ENCODE assay signal across 7 mouse cellular contexts in the genomic region with DNA sequence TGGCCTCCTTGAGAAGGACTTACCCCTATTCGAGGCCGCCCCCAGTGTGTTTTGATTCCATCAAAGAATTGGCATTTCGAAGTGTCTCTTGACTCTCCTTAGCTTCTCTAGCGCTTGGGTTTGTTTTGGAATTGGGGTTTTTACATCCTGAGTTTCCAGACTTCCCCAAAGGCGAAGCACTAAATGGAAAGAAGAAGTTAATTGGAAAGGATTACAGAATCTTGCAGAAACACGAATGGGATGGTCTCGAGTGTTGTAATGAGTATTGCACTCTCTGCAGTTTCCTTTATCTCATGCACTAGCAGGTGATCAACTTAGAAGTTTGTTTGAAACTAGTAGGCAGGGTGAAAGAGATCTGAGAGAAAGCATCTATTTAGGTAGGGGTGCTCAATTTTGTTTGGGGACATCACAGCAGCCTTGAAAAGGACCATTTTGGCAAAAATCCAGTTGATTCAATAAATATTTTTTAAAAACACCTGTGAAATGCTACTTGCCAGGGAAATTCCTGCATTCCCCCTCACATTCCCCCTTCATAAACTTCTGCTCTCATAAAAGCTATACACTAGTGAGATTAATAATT. TPM values are rescaled to one million over a fixed set of nuclear protein-coding genes. Genes with fewer than 3 reads are reported as not detected.
DNase-seq lines count a peak whose midpoint lies in the region; ATAC-seq and TF ChIP-seq lines count a peak whose summit lies in the region.

No protein-coding gene starts in this region.

- H3K36me3 ChIP-seq in C2C12 (ENCODE audit: control insufficient read depth, insufficient read depth) (peaks cover 8% of the 10 kb centered on the region), E14TG2a.4 (ENCODE audit: insufficient read depth, low read length) (peaks cover 6% of the 10 kb centered on the region; the same call in 1 of the 2 replicates)
- no peaks in the 10 kb centered on the region for H3K36me3 ChIP-seq in forebrain, embryonic 16.5 days (ENCODE audit: control insufficient read depth, insufficient read depth)
- no peaks in the 10 kb centered on the region for H3K36me3 ChIP-seq in liver, embryonic 16.5 days (ENCODE audit: control insufficient read depth, insufficient read depth)

- peak overlapping the region; percentile 95 for H3K9ac ChIP-seq in forebrain, embryonic 16.5 days (replicated peaks; ENCODE audit: low read depth, low read length)
- H3K9ac ChIP-seq in liver, embryonic 16.5 days (ENCODE audit: low read depth, low read length) = peak overlapping the region; percentile 96

- no peak for DNase-seq in right cerebral cortex, adult 18-20 months
- DNase-seq in frontal cortex, postnatal 36 days (ENCODE audit: low spot score in 2 of 2) = no peak
- no peak for DNase-seq in adrenal gland, postnatal 36 days

- TF ChIP-seq CTCF in C2C12 (IDR thresholded peaks at IDR 0.05; ENCODE audit: control insufficient read depth, insufficient read depth, insufficient read length) (no peak), E14TG2a.4 (conservative IDR thresholded peaks at IDR 0.05; ENCODE audit: low read length) (no peak)

- no peak for ATAC-seq in forebrain, embryonic 16.5 days
- ATAC-seq in liver, embryonic 16.5 days (ENCODE audit: low read depth) = no peak

- H3K27me3 ChIP-seq in C2C12 (ENCODE audit: control insufficient read depth, insufficient read depth, insufficient read length) = no peaks in the 10 kb centered on the region
- H3K27me3 ChIP-seq in E14TG2a.4 (ENCODE audit: insufficient read depth, low read length) = no peaks in the 10 kb centered on the region
- H3K27me3 ChIP-seq in forebrain, embryonic 16.5 days (replicated peaks; ENCODE audit: control insufficient read depth, insufficient read depth, low read length) = no peaks in the 10 kb centered on the region
- no peaks in the 10 kb centered on the region for H3K27me3 ChIP-seq in liver, embryonic 16.5 days (ENCODE audit: control insufficient read depth, insufficient read depth, low read depth, low read length)

- H3K27ac ChIP-seq in forebrain, embryonic 16.5 days (ENCODE audit: low read length) = peak overlapping the region; percentile 97
- peak overlapping the region; percentile 87 for H3K27ac ChIP-seq in liver, embryonic 16.5 days (ENCODE audit: low read length)

- peak overlapping the region; percentile 67 for H3K4me2 ChIP-seq in forebrain, embryonic 16.5 days (ENCODE audit: low read length)
- H3K4me2 ChIP-seq in liver, embryonic 16.5 days (ENCODE audit: low read depth, low read length) = peak overlapping the region; percentile 72

- H3K4me3 ChIP-seq in C2C12 (ENCODE audit: insufficient read depth, poor library complexity, severe bottlenecking) (peak overlapping the region; percentile 74), E14TG2a.4 (replicated peaks; ENCODE audit: low read length) (peak overlapping the region; percentile 94)
- H3K4me3 ChIP-seq in forebrain, embryonic 16.5 days (replicated peaks; ENCODE audit: low read length) = peak overlapping the region; percentile 87
- peak overlapping the region; percentile 76 for H3K4me3 ChIP-seq in liver, embryonic 16.5 days (ENCODE audit: low read depth, low read length)

- H3K79me3 ChIP-seq in C2C12 (ENCODE audit: low read depth) = peaks cover 66% of the 10 kb centered on the region

- WGBS in forebrain, embryonic 16.5 days = 0% methylated on average over 7 of the region's 7 CpGs
- 0% methylated on average over 7 of the region's 7 CpGs for WGBS in liver, embryonic 16.5 days (ENCODE audit: insufficient replicate concordance)

- no peaks in the 10 kb centered on the region for H3K9me3 ChIP-seq in E14TG2a.4 (ENCODE audit: low read length)
- no peaks in the 10 kb centered on the region for H3K9me3 ChIP-seq in forebrain, embryonic 16.5 days (ENCODE audit: control insufficient read depth, low read length)
- H3K9me3 ChIP-seq in liver, embryonic 16.5 days (replicated peaks; ENCODE audit: control insufficient read depth, low read length) = no peaks in the 10 kb centered on the region

- H3K4me1 ChIP-seq in E14TG2a.4 (replicated peaks; ENCODE audit: low read depth, low read length) = peaks cover 23% of the 10 kb centered on the region
- H3K4me1 ChIP-seq in forebrain, embryonic 16.5 days (replicated peaks; ENCODE audit: control insufficient read depth, insufficient read depth, low read length) = peaks cover 20% of the 10 kb centered on the region
- H3K4me1 ChIP-seq in liver, embryonic 16.5 days (ENCODE audit: control insufficient read depth, low read depth, low read length) = peaks cover 7% of the 10 kb centered on the region

- peaks cover 90% of the 10 kb centered on the region for H3K79me2 ChIP-seq in C2C12 (ENCODE audit: control insufficient read depth, insufficient read depth)

- H3ac ChIP-seq in C2C12 (ENCODE audit: control insufficient read depth, insufficient read length, low read depth) = peak overlapping the region; percentile 73

TF ChIP-seq in C2C12, 6 proteins besides CTCF, POLR2A, EP300 and RAD21:
- TF ChIP-seq USF1 (IDR thresholded peaks at IDR 0.05; ENCODE audit: low read depth) = no peak
- TF ChIP-seq CEBPB (IDR thresholded peaks at IDR 0.05; ENCODE audit: low read depth) = no peak
- TF ChIP-seq MYOG (IDR thresholded peaks at IDR 0.05; ENCODE audit: control insufficient read depth, extremely low read depth, insufficient read length) = no peak
- TF ChIP-seq MAX (IDR thresholded peaks at IDR 0.05) = no peak
- no peak for TF ChIP-seq MYOD1 (IDR thresholded peaks at IDR 0.05; ENCODE audit: control insufficient read depth, insufficient read length, low read depth)
- TF ChIP-seq FOSL1 (IDR thresholded peaks at IDR 0.05; ENCODE audit: insufficient read depth, low read length, poor library complexity, severe bottlenecking) = no peak

RNA-seq across cellular contexts. Expression of gene Gstcd, which starts 0.5 kb away (rescaled TPM):
- 13.1 TPM for polyA plus RNA-seq in C2C12 (2012; fragmentation: generic; extraction: Trizol)
- 4.2 and 4.5 TPM in 2 replicates for polyA plus RNA-seq in forebrain, embryonic 16.5 days (2015; fragmentation: Nextera tagmentation; extraction: Ambion mirVana)
- polyA plus RNA-seq in liver, embryonic 16.5 days (2015; fragmentation: Nextera tagmentation; extraction: Ambion mirVana) = 2.4 and 3.0 TPM in 2 replicates
- 10 to 100 TPM; 11.3 to 13.9 TPM for total RNA-seq in adrenal gland, postnatal 36 days (2021)

RNA-seq across cellular contexts. Expression of gene Ints12, which starts 0.7 kb away (rescaled TPM):
- polyA plus RNA-seq in C2C12 (2012; fragmentation: generic; extraction: Trizol) = 8.1 TPM
- polyA plus RNA-seq in forebrain, embryonic 16.5 days (2015; fragmentation: Nextera tagmentation; extraction: Ambion mirVana) = 17.0 and 22.9 TPM in 2 replicates
- polyA plus RNA-seq in liver, embryonic 16.5 days (2015; fragmentation: Nextera tagmentation; extraction: Ambion mirVana) = 9.2 and 9.6 TPM in 2 replicates
- total RNA-seq in adrenal gland, postnatal 36 days (2021) = 10 to 100 TPM; 12.0 TPM
